Mouse (Mus musculus): ENCODE data around the gene Oit1. TPM values are rescaled to one million over a fixed set of nuclear protein-coding genes. Genes with fewer than 3 reads are reported as not detected.

Gene Oit1
- polyA plus RNA-seq, 1 experiment from 2014 or later: 2.0 TPM

GRCm38 (mm10) chr14:8342509-8343106 lies 35.9 kb downstream of the Oit1 start:
- no peaks in the 10 kb centered on the region for H3K9me3 ChIP-seq (ENCODE audit: low read length)
- no peak overlapping the region for H3K4me3 ChIP-seq (ENCODE audit: low read length)
- H3K4me2 ChIP-seq (replicated peaks; ENCODE audit: low read depth, low read length): no peak overlapping the region
- no peak for ATAC-seq (ENCODE audit: low FRiP score, low TSS enrichment)
- peaks cover 3% of the 10 kb centered on the region; the same call in 1 of the 2 replicates for H3K4me1 ChIP-seq (ENCODE audit: insufficient read depth, low read length)
- 51% methylated on average over 4 of the region's 5 CpGs for WGBS
- no peaks in the 10 kb centered on the region for H3K27me3 ChIP-seq (ENCODE audit: insufficient read depth, low read length)
- no peak overlapping the region for H3K27ac ChIP-seq (ENCODE audit: low read length)
- no peaks in the 10 kb centered on the region for H3K36me3 ChIP-seq (ENCODE audit: insufficient read depth, low read length)
- no peak overlapping the region for H3K9ac ChIP-seq (replicated peaks; ENCODE audit: low read length)

- H3K36me3 ChIP-seq (ENCODE audit: insufficient read depth, low read length): no peaks in the 10 kb centered on the region
- H3K27ac ChIP-seq (ENCODE audit: low read length): no peak overlapping the region
- H3K9me3 ChIP-seq (ENCODE audit: low read length): no peaks in the 10 kb centered on the region; the same call in 1 of the 2 replicates
- H3K4me1 ChIP-seq (ENCODE audit: insufficient read depth, low read length): peaks cover 10% of the 10 kb centered on the region
- H3K9ac ChIP-seq (replicated peaks; ENCODE audit: low read length): no peak overlapping the region
- no peak overlapping the region for H3K4me2 ChIP-seq (replicated peaks; ENCODE audit: low read depth, low read length)
- H3K27me3 ChIP-seq (ENCODE audit: insufficient read depth, low read length): no peaks in the 10 kb centered on the region
- no peak for ATAC-seq (ENCODE audit: low FRiP score, low TSS enrichment)
- 78% methylated on average over 4 of the region's 4 CpGs for WGBS
- no peak overlapping the region for H3K4me3 ChIP-seq (ENCODE audit: low read length)
These were observed 38.3 kb downstream of the Oit1 start for GRCm38 (mm10) chr14:8340226-8340625.

GRCm38 (mm10) chr14:8335947-8336346 lies 42.6 kb downstream of the Oit1 start:
- ATAC-seq (ENCODE audit: low FRiP score, low TSS enrichment): peak; percentile 66
- Histone ChIP-seq H3K9ac (replicated peaks; ENCODE audit: low read length) (peak overlapping the region; percentile 40), H3K9me3 (ENCODE audit: low read length) (no peaks in the 10 kb centered on the region; the same call in 1 of the 2 replicates), H3K27ac (ENCODE audit: low read length) (peak overlapping the region; percentile 83), H3K36me3 (ENCODE audit: insufficient read depth, low read length) (no peaks in the 10 kb centered on the region), H3K4me1 (ENCODE audit: insufficient read depth, low read length) (peaks cover 35% of the 10 kb centered on the region), H3K27me3 (ENCODE audit: insufficient read depth, low read length) (no peaks in the 10 kb centered on the region), H3K4me3 (ENCODE audit: low read length) (no peak overlapping the region), H3K4me2 (replicated peaks; ENCODE audit: low read depth, low read length) (no peak overlapping the region)
- WGBS: 6% methylated on average over 10 of the region's 10 CpGs

GRCm38 (mm10) chr14:8334511-8334910 lies 44.0 kb downstream of the Oit1 start:
- no peaks in the 10 kb centered on the region for H3K36me3 ChIP-seq (ENCODE audit: insufficient read depth, low read length)
- peaks cover 49% of the 10 kb centered on the region for H3K4me1 ChIP-seq (ENCODE audit: insufficient read depth, low read length)
- H3K4me3 ChIP-seq (ENCODE audit: low read length): no peak overlapping the region
- no peak for ATAC-seq (ENCODE audit: low FRiP score, low TSS enrichment)
- no peaks in the 10 kb centered on the region; the same call in 1 of the 2 replicates for H3K9me3 ChIP-seq (ENCODE audit: low read length)
- no peak overlapping the region for H3K4me2 ChIP-seq (replicated peaks; ENCODE audit: low read depth, low read length)
- H3K27ac ChIP-seq (ENCODE audit: low read length): no peak overlapping the region
- no peak overlapping the region for H3K9ac ChIP-seq (replicated peaks; ENCODE audit: low read length)
- H3K27me3 ChIP-seq (ENCODE audit: insufficient read depth, low read length): no peaks in the 10 kb centered on the region
- WGBS: 81% methylated on average over 3 of the region's 3 CpGs

- 0 out of 2 replicates have a peak, but pooled peaks have one; percentile 4 for ATAC-seq (ENCODE audit: low FRiP score, low TSS enrichment)
- 65% methylated on average over 11 of the region's 11 CpGs for WGBS
- Histone ChIP-seq H3K4me1 (ENCODE audit: insufficient read depth, low read length) (peaks cover 57% of the 10 kb centered on the region), H3K27me3 (ENCODE audit: insufficient read depth, low read length) (no peaks in the 10 kb centered on the region; the same call in 1 of the 2 replicates), H3K9me3 (ENCODE audit: low read length) (no peaks in the 10 kb centered on the region; the same call in 1 of the 2 replicates), H3K9ac (replicated peaks; ENCODE audit: low read length) (no peak overlapping the region), H3K36me3 (ENCODE audit: insufficient read depth, low read length) (no peaks in the 10 kb centered on the region), H3K27ac (ENCODE audit: low read length) (peak overlapping the region; percentile 88), H3K4me2 (replicated peaks; ENCODE audit: low read depth, low read length) (no peak overlapping the region), H3K4me3 (ENCODE audit: low read length) (no peak overlapping the region)
These were observed 46.0 kb downstream of the Oit1 start for GRCm38 (mm10) chr14:8332314-8333252.

GRCm38 (mm10) chr14:8331307-8331905 lies 47.1 kb downstream of the Oit1 start:
- Histone ChIP-seq H3K9me3 (ENCODE audit: low read length) (no peaks in the 10 kb centered on the region), H3K27me3 (ENCODE audit: insufficient read depth, low read length) (no peaks in the 10 kb centered on the region; the same call in 1 of the 2 replicates), H3K4me1 (ENCODE audit: insufficient read depth, low read length) (peaks cover 68% of the 10 kb centered on the region), H3K9ac (replicated peaks; ENCODE audit: low read length) (no peak overlapping the region), H3K36me3 (ENCODE audit: insufficient read depth, low read length) (no peaks in the 10 kb centered on the region), H3K4me3 (ENCODE audit: low read length) (no peak overlapping the region), H3K4me2 (replicated peaks; ENCODE audit: low read depth, low read length) (peak overlapping the region; percentile 39), H3K27ac (ENCODE audit: low read length) (peak overlapping the region; percentile 88)
- ATAC-seq (ENCODE audit: low FRiP score, low TSS enrichment): peak; percentile 65
- 46% methylated on average over 14 of the region's 14 CpGs for WGBS

GRCm38 (mm10) chr14:8330390-8330789 lies 48.2 kb downstream of the Oit1 start:
- Histone ChIP-seq H3K27me3 (ENCODE audit: insufficient read depth, low read length) (no peaks in the 10 kb centered on the region; the same call in 1 of the 2 replicates), H3K4me2 (replicated peaks; ENCODE audit: low read depth, low read length) (no peak overlapping the region), H3K9me3 (ENCODE audit: low read length) (no peaks in the 10 kb centered on the region), H3K36me3 (ENCODE audit: insufficient read depth, low read length) (no peaks in the 10 kb centered on the region), H3K27ac (ENCODE audit: low read length) (peak overlapping the region; percentile 88), H3K4me3 (ENCODE audit: low read length) (no peak overlapping the region), H3K4me1 (ENCODE audit: insufficient read depth, low read length) (peaks cover 62% of the 10 kb centered on the region), H3K9ac (replicated peaks; ENCODE audit: low read length) (no peak overlapping the region)
- 43% methylated on average over 6 of the region's 6 CpGs for WGBS
- no peak for ATAC-seq (ENCODE audit: low FRiP score, low TSS enrichment)

GRCm38 (mm10) chr14:8329552-8329951 lies 49.0 kb downstream of the Oit1 start:
- Histone ChIP-seq H3K4me1 (ENCODE audit: insufficient read depth, low read length) (peaks cover 62% of the 10 kb centered on the region), H3K27me3 (ENCODE audit: insufficient read depth, low read length) (no peaks in the 10 kb centered on the region; the same call in 1 of the 2 replicates), H3K36me3 (ENCODE audit: insufficient read depth, low read length) (no peaks in the 10 kb centered on the region), H3K9ac (replicated peaks; ENCODE audit: low read length) (no peak overlapping the region), H3K27ac (ENCODE audit: low read length) (peak overlapping the region; percentile 88), H3K9me3 (ENCODE audit: low read length) (no peaks in the 10 kb centered on the region), H3K4me3 (ENCODE audit: low read length) (no peak overlapping the region), H3K4me2 (replicated peaks; ENCODE audit: low read depth, low read length) (no peak overlapping the region)
- WGBS: 70% methylated on average over 4 of the region's 4 CpGs
- ATAC-seq (ENCODE audit: low FRiP score, low TSS enrichment): no peak

GRCm38 (mm10) chr14:8327371-8327770 lies 51.2 kb downstream of the Oit1 start:
- no peak overlapping the region; the same call in 1 of the 2 replicates for H3K9ac ChIP-seq (replicated peaks; ENCODE audit: low read length)
- H3K4me1 ChIP-seq (ENCODE audit: insufficient read depth, low read length): peaks cover 53% of the 10 kb centered on the region
- H3K9me3 ChIP-seq (ENCODE audit: low read length): no peaks in the 10 kb centered on the region
- no peak; the same call in 1 of the 2 replicates for ATAC-seq (ENCODE audit: low FRiP score, low TSS enrichment)
- H3K4me3 ChIP-seq (ENCODE audit: low read length): no peak overlapping the region
- H3K36me3 ChIP-seq (ENCODE audit: insufficient read depth, low read length): no peaks in the 10 kb centered on the region
- no peak overlapping the region for H3K4me2 ChIP-seq (replicated peaks; ENCODE audit: low read depth, low read length)
- 48% methylated on average over 1 of the region's 1 CpGs for WGBS
- H3K27me3 ChIP-seq (ENCODE audit: insufficient read depth, low read length): no peaks in the 10 kb centered on the region; the same call in 1 of the 2 replicates
- peak overlapping the region; percentile 83 for H3K27ac ChIP-seq (ENCODE audit: low read length)

Measured in kidney, embryonic 16.5 days (tissue).